14 mouse cellular contexts compared by ENCODE assay signal in the genomic region with DNA sequence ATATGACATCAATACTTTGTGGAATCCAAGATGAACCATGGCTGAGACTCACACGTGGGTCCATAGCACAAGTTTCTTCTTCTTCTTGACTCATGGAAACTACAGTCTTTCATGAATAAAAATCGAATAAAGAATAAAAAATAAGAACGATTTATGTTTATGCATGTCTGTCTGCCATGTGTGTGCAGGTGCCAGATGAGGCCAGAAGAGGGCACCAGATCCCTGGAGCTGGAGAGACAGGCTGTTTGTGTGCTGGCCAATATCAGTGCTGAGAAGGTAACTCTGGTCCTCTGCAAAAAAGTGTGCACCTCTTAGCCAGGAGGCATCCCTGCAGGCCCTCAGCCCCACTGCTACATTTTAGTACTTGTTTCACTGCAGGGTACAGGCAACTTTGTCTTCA. TPM values are rescaled to one million over a fixed set of nuclear protein-coding genes. Genes with fewer than 3 reads are reported as not detected.
DNase-seq lines count a peak whose midpoint lies in the region; ATAC-seq and TF ChIP-seq lines count a peak whose summit lies in the region.
"Had no signal": no experiment of that assay in that cellular context is flagged by ENCODE, and none has a peak within 500 bp of the region (broad histone marks: within the 10 kb centered on the region; RNA-seq: fewer than 3 reads in every experiment).

No protein-coding gene starts in this region.

- no peaks in the 10 kb centered on the region for H3K4me1 ChIP-seq in kidney, postnatal 0 days (replicated peaks; ENCODE audit: insufficient read depth, low read length)

- TF ChIP-seq CTCF in kidney, postnatal 0 days (IDR thresholded peaks at IDR 0.05; ENCODE audit: low read depth), result peak; percentile 50
- peak; percentile 72 for TF ChIP-seq CTCF in Patski (IDR thresholded peaks at IDR 0.05)

- ATAC-seq in kidney, postnatal 0 days (replicated peaks; ENCODE audit: low FRiP score, low read depth), result no peak
- no peak for ATAC-seq in Patski
- ATAC-seq: activated CD4-positive, CD25-positive, alpha-beta regulatory T cell, adult 4 months; hindbrain, embryonic 16.5 days; midbrain, embryonic 16.5 days had no signal

- no peak overlapping the region for H3K4me2 ChIP-seq in kidney, postnatal 0 days (ENCODE audit: low read length)
- H3K4me2 ChIP-seq: heart, embryonic 12.5 days had no signal

- H3K27ac ChIP-seq in kidney, postnatal 0 days, result no peak overlapping the region

- H3K9ac ChIP-seq in kidney, postnatal 0 days (ENCODE audit: low read depth, low read length), result no peak overlapping the region
- H3K9ac ChIP-seq: heart, embryonic 12.5 days had no signal

- no peak overlapping the region for H3K4me3 ChIP-seq in kidney, postnatal 0 days (replicated peaks; ENCODE audit: low read depth, low read length)
- H3K4me3 ChIP-seq: erythroblast, embryonic 14.5 days; heart, embryonic 12.5 days had no signal

- DNase-seq in kidney, postnatal 0 days (ENCODE audit: low spot score), result no peak
- DNase-seq in kidney, adult 18-20 months, result no peak
- peak; percentile 26 for DNase-seq in thymus, postnatal 14 days
- DNase-seq in thymus, adult 18-20 months, result no peak
- no peak for DNase-seq in Patski (ENCODE audit: low read depth, low spot score)
- no peak for DNase-seq in frontal cortex, postnatal 25 days (ENCODE audit: low spot score in 2 of 2)
- DNase-seq in right cerebral cortex, postnatal 14 days, result no peak
- DNase-seq: lung, postnatal 10 days; right cerebral cortex, postnatal 4 days had no signal

- CTCF ChIA-PET in Patski (lab: Charles Lee), result interaction anchor here (0.9 kb wide), 1 partner anchor 32 kb away, joined by 3 read pairs; no protein-coding TSS in a partner anchor

- POLR2A ChIA-PET in Patski (lab: Charles Lee), result no interaction called here

- no peaks in the 10 kb centered on the region for H3K36me3 ChIP-seq in kidney, postnatal 0 days (ENCODE audit: insufficient read depth, low read length)
- H3K36me3 ChIP-seq: heart, embryonic 12.5 days had no signal

- WGBS in kidney, postnatal 0 days, result 78% methylated on average over 3 of the region's 3 CpGs

- H3K9me3 ChIP-seq in kidney, postnatal 0 days (replicated peaks; ENCODE audit: low read length), result no peaks in the 10 kb centered on the region

- in situ Hi-C loops in Patski (cut with MboI; ENCODE audit: low pct_unique_long_range_greater_than_20kb), result loop anchor here (10.0 to 25.0 kb wide), 2 partner anchors 173 to 1681 kb away; no protein-coding TSS in a partner anchor

- H3K27me3 ChIP-seq in kidney, postnatal 0 days (ENCODE audit: insufficient read depth, low read length), result no peaks in the 10 kb centered on the region
- no peaks in the 10 kb centered on the region for H3K27me3 ChIP-seq in Patski
- H3K27me3 ChIP-seq: heart, embryonic 12.5 days had no signal

RNA-seq across cellular contexts. Expression of a gene that starts 34.2 kb away (rescaled TPM):
- 213 and 233 TPM in 2 replicates for polyA plus RNA-seq in kidney, postnatal 0 days (2015; fragmentation: Nextera tagmentation; extraction: Ambion mirVana)
- polyA plus RNA-seq in Patski (2021), result 80.7 TPM
